Mouse (Mus musculus): ENCODE results near the gene Fyb2. TPM values are rescaled to one million over a fixed set of nuclear protein-coding genes. Genes with fewer than 3 reads are reported as not detected.

Fyb2 gene
- total RNA-seq (2021): under 1 TPM; 0.50 to 0.74 TPM

DNA sequence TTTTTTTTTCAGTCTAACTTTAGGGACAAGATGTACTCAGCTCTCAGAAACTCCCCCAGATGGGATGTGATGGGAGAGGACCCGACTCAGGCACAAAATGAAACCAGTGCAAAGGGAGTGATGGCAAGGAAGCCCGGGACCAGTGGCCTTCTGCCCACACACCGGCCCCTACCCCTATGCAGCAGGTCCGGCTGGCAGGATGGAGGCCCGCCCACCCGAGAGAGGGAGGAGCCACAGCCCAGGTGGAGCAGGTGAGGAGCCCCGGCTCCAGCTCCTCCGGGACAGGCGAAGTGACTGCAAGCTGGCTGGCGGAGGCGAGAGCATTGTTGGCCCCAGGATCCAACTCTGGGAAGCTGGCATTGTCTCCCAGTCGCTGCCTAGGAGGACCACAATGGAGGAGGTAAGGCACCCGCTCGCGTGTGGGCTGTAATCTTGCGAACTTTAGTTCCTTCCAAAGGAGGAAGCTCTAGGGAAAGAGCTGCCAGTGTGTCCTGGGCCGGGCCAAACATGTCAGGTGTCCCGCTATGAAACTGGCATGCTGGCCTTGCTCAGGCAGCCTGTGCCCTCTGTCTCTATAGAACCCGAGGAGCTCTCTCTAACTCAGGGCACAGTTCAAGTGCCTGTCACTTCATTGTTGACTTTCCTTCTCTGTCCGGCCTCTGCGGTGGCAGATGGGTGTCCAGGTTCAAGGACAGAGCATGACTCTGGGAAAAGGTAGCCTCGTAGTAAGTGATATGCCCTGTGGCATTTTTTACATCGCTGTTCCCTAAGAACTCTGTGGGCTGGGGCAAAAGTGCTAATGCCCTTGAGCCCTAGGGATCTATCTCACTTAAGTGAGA, at the start of gene Fyb2:
Fyb2 (plus strand) TSS at position 166 of the 839 bp plus-strand sequence.
- intact Hi-C loops (cut with DNase I): no loop called here

DNA sequence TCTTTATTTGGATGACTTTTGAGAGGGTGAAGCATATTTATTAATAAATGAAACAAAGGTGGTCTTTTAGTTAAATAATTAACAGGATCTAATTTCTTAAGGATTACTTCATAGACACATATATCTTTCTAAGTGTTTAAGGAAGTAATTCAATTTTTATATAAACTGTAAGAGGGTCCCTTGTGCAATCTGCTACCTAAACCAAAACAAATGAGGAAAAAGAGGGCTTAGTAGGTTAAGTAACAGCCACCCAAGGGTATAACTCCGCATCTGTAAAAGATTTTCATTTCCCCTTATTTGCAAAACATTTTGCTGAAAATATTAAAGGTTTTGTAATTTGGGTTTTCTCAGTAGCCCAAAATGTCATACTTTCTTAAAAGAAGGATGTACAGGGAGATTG, 48.9 kb upstream of the Fyb2 start:
- DNase-seq: no peak
- intact Hi-C loops (cut with DNase I): no loop called here

More for the DNA sequence above, at the start of gene Fyb2:
- DNase-seq: no peak

DNA sequence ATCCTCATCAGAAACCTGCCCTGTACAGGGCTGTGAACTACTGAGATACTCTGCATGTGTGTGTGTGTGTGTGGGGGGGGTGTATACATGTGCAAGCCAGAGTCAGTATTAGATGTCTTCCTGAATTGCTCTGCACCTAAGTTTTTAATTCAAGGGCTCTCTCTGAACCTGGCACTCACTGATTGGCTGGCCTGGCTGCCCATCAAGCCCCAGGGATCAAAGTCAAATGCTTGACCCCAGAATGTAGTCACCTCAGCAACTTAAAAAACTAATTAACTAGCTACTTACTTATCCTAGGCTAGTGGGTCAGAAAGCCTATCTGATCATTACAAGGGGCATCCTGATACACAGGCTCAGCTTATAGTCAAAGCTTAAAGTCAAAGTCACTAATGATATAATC, 43.7 kb upstream of the Fyb2 start:
- no peak for DNase-seq
- intact Hi-C loops (cut with DNase I): no loop called here

DNA sequence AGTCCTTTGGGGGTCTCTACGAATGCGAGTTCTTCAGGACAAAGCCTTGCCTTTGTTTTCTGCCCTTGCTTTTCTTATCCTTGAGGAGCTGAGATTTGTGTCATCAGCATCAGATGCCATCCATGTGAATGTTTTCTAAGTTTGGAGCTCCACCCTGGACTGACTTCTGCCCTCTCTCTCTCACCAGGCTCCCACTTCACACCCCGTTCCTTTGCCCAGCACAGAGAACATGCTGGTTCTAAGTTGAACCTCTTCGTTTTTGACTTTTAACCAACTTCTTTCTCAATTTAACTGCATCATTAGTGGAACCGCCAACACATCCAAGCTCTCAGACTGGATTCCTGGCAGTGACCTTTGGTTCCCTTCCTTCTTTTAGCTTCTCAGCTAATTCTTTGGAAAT, 43.1 kb upstream of the Fyb2 start:
- intact Hi-C loops (cut with DNase I): no loop called here

DNA sequence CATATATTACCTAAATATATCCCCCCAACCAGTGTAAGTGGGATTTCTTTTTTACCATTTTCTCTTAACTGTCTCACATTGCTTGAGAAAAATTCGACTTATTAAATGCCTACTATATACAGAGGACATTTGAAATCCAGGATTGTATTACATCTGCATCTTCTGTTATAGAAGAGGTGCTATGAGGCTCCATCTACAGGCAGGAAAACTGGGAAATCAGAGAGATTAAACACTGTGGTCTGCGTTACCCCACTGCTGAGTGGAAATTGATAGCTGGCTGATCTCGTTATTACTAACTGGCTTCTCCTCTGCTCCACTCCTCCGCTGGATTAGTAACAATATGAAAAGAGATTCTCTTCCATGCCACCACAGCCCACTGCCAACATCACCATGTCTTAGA, 37.4 kb upstream of the Fyb2 start:
- intact Hi-C loops (cut with DNase I): no loop called here
- DNase-seq: no peak

More for the DNA sequence above, 43.1 kb upstream of the Fyb2 start:
- no peak for DNase-seq

DNA sequence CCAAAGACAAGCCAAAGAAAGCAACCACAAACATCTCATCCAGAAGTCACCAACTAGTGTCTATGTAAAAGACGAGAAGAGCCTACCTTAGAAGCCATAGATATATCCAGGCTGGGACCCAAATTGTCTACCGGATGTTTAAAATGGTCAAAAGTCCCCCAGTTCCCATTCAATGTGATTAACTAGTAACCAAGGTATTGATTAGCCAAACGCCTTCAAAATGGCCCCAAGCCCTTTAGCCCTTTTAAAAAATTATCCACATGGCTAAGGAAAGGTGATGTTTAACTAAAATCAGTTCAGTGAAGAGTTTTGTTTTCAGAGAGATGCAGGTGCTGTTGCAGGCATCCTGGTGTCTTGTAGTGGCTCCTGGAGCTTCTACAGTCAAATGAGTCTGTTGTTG, 36.9 kb upstream of the Fyb2 start, which contains the start of gene C8a:
C8a (minus strand) TSS at position 76 of the 400 bp plus-strand sequence.
- intact Hi-C loops (cut with DNase I): no loop called here
- no peak for DNase-seq

DNA sequence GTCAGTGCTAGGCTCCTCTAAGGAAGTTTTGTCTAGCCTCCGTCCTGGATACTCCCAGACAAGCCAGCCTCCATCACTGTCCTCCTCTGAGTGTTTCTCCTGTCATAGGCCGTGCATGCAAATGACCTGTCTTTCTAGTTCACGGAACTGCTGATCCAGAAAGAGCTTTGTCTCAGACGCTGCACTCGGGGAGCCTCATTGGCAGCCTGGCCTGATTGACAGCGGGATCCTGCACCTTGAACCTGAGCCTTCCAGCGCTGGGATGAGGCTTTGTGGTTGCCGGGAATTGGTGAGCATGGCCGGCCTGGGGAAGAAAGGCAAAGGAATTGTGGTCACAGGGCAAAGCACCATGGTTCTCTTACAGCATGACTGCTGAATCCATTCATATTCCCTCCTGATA, 25.8 kb upstream of the Fyb2 start:
- DNase-seq: no peak
- intact Hi-C loops (cut with DNase I): no loop called here

DNA sequence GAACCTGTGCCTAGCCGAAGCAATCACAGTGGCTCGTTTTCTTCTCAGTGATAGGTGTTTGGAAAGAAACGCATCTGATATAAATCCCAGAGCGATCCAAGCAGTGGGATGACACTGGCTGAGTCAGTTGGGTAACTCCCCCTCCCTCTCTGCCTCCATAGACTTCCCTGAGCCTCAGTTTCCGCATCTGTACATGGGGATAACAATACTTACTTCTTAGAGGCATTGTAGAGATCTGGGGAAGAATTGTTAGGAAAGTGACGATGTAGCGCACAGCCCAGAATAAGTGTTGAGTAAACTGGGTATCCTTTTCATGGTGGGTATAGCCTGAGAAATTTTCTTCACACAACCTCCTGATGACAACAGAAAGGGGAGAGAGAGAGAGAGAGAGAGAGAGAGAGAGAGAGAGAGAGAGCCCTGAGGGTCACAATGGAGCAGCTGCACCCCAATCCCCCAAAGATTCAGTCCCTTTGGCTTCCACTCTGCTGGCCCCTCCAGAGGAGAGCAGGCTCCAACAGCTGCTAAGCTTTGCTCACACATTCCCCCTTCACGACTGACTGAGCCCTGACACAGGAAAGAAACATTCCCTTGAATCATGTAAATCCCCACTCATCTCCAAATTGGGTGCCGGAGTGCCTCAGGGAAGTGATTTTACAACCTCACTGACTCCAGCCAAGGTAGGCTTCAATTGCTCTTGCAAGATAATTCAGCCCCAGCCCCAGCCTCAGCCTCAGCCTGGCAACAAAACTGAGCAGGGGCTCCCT, 24.6 kb upstream of the Fyb2 start:
- intact Hi-C loops (cut with DNase I): no loop called here
- DNase-seq: no peak

DNA sequence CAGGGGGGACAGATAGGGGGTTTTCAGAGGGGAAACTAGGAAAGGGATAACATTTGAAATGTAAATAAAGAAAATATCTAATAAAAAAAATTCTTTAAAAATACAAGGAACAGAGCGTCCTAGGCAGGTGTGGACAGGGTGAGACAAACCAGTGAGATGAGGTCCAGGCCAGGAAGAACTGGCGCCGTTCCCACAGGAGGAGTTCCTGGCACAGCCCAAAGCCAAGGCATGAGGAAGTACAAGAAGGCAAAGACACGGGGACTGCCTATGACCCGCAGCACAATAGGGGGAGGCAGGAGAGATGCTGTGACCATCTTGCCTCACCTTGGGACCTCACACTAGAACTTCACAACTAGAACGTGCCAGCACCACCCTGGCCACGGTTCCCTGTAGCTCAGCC, 21.5 kb upstream of the Fyb2 start:
- intact Hi-C loops (cut with DNase I): loop anchor here (5.0 to 10.0 kb wide), 2 partner anchors 377 to 524 kb away; no protein-coding TSS in a partner anchor
- DNase-seq: peak; percentile 47

DNA sequence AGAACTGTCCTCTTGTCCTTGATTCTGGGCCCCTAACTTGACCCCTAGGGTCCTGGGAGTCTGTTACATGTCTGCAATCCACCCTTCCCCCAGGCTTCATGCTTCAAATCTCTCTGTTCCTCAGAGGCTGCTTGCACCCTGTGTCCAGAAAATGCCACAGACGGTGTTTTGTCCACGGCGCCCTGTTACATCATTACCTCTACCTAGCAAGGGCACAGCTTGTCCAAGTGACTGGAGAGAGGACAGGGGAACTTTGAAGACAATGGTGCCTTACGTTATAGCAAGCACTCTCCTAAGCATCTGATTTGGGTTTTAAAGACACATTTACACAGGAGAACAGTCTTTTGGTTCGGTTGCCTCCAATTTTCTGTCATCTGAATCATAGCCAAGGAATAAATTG, 19.7 kb upstream of the Fyb2 start:
- no peak for DNase-seq
- intact Hi-C loops (cut with DNase I): loop anchor here (5.0 to 10.0 kb wide), 2 partner anchors 379 to 526 kb away; no protein-coding TSS in a partner anchor

DNA sequence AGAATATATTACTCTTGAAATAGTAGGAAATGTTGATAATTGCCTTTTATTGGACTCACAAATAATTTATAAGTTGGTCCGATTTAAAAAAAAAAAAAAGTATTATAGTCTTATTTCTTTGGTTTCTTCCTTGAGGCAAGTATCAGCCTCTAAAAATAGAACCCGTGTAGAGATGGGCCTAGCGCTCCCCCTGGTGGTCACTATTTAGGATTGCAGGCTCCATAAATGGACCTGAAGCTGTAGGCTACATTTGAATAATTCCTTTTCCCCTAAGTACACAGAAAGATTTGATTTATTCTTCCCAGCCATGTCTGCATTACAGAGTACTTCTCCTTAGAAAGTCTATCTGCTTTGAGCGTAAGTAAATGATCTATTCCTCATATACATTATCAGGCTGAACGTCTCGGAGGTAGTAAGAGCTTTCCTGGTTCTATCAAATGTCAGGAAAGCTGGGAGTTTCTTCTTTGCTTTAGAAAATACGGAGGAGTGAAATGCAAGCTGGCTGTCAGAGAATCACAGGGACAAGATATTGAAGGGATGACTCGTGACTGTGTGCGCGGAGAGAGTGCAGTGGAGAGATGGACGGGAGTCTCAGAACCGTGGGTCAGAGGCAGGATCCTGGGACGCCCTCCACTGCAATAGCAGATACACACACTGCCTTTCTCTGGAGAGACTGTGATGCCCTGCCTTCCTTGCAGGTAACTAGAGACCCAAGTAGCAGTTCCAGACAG, 19.1 kb upstream of the Fyb2 start:
- peak; percentile 47 for DNase-seq
- intact Hi-C loops (cut with DNase I): loop anchor here (5.0 to 10.0 kb wide), 2 partner anchors 379 to 527 kb away; no protein-coding TSS in a partner anchor

DNA sequence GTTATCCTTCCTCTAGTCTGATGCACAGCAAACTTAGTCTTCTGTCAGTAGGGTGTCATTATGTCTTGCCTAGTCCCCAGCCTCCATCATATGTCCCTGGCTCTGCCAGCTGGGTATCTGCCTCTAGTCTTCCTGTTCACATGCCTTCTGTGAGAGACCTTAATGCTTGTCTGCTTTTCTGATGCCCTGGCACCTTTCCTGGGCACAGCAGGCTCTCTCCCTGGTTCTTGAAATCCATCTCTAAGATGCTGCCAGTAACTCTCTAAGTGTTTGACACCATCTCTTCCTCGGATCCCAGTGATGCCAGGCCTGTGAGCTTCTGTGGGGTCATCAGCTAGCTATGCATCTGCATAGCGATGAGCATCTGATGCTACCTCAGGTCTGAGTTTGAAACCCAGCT, 10.4 kb upstream of the Fyb2 start:
- intact Hi-C loops (cut with DNase I): no loop called here
- DNase-seq: peak; percentile 76

DNA sequence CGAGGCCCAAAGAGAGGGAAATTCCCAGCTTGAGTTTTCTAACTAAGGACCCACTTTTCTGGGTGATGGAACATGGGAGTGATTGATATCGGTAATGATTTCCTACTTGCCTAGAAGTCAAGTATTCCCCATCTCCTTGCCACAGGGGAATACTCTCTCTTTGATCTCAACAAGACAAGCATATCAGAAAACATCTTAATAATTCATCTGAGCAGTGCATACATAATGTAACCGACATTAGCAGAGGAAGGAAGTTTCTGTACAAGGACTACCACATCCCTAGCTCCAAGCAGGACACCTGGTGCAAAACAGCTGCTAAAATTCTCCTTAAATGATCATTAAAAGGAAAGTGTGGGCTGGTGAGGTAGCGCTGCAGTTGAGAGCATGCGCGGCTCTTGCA, 8.2 kb upstream of the Fyb2 start:
- intact Hi-C loops (cut with DNase I): no loop called here
- DNase-seq: no peak

DNA sequence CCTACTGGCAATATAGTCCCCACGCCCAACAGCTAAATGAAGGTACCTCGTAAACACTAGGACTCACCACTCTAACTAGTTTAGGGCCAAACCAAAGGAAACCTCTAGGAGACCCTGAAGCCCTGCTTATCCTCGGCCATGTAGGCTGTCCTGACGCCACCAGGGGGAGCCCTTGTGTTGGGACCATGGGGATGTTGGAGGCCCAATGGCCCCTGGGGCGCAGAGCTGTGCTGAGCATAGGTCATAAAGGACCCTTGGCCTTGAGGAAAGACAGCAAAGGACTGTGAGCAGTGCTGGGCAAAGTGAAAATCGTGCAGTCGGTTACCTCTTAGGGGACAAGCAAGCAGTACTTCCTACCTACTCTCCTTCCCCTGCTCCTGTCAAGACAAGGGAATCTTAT, 1.6 kb upstream of the Fyb2 start:
- intact Hi-C loops (cut with DNase I): no loop called here
- peak; percentile 86 for DNase-seq

DNA sequence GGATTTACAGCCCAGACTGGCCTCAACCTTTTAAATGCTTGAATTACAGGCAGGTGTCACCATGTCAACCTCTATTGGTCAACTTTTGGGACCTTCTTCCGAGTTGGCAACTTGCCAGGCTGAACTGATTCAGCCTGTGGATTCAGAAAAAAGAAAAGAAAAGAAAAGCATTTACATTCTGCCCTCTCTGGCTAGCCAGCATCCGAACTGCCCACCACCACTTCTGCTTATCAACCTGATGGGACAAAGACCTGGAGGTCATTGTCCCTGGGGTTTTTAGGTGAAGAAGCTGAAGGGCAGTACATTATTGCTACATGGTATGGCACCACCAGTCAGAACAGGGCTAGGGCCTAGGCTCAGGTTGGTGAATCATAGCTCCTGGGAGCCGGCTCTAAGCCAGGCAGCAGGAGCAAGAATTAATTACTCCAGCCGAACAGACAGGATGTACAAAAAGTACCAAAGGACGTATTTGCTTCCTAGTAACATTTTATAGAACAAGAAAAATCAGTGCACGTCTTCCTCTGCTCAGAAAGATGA, 1.5 kb downstream of the Fyb2 start:
- intact Hi-C loops (cut with DNase I): no loop called here
- no peak for DNase-seq

DNA sequence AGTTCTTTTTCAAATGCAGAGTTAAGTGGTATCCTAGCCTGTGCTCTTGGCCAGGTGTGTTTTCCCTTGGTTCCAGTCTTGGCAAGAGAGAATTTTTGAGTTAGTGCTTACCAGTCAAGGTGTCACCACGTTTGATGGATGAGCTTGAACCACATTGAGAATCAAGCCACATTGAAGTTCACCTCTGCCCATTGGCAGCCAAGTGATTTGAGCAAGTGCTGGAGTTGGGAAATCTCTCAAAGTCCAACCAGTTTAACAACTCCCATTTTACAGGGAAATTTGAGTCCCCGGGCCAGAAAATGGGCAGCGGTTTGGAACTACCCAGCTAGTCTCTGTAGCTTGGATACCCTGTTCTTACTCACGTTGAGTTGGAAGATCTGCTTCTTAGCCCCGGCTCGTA, 4.8 kb downstream of the Fyb2 start:
- DNase-seq: no peak
- intact Hi-C loops (cut with DNase I): no loop called here

DNA sequence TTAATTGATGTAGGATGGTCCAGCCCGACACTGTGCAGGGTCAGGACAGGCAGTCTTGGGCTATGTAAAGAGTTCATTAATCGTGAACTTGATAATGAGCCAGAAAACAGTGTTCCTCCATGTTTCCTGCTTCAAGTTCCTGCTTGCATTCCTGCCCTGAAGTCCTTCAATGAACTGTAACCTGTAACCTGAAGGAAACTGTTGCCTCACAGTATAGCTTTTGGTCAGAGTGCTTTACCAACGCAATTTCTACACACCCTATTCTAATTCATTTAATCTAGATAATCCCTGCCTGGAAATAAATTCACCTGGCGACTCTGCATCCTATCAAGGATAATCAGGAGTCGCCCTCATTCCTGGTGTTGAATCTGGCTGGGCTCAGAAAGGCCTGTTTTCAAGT, 12.1 kb downstream of the Fyb2 start:
- intact Hi-C loops (cut with DNase I): no loop called here
- no peak for DNase-seq

DNA sequence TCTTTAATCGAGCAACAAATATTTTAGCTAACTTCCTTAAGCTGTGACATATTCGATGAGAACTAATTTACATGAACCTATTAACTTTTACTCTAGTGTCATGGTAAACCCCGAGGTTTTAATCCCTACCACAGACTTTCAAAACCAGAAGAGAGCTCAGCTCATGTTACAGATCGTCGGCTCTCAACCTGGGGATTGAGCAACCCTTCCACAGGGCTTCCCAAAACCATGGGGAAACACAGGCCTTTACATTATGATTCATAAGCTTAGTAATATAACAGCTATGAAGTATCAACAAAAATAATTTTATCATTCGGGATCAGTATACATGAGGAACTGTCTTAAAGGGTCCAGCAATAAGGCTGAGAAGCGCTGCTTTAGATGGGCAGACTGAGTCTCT, 15.9 kb downstream of the Fyb2 start:
- intact Hi-C loops (cut with DNase I): no loop called here
- no peak for DNase-seq

DNA sequence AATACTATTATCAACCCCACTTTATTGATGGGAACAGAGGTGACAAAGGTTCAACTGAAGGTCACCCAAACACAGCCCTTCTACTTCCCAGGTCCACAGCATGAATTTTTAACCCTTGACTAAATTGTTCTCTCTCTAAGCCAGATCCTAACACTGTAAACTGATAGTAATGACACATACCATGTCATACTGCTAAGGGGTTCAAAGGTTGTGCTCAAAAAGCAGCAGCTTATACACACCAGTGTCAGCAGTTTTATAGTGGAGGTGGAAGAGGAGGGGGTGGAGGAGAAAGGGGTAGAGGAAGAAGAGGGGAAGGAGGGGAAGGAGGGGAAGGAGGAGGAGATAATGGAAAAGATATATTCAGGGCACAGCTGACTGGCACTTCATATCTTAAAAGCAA, 20.4 kb downstream of the Fyb2 start:
- DNase-seq: no peak
- intact Hi-C loops (cut with DNase I): no loop called here

DNA sequence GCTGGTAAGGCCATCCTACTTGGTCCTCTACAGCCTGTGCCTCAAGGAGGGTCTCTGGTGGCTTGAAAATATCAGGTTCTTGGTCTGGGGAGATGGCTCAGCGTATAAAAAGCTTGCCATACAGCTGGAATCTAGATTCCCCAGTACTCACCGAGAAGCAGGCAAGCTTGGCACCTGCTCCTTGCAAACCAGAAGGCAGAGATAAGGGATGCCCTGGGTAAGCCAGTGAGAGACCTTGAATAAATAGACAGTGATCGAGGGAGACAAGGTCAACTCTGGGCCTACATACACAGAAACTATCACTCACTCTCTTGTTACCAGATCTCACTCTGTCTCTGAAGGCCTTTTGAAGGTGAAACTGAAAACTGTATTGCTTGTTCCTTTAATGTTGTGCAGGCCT, 21.7 kb downstream of the Fyb2 start:
- DNase-seq: no peak
- intact Hi-C loops (cut with DNase I): no loop called here

DNA sequence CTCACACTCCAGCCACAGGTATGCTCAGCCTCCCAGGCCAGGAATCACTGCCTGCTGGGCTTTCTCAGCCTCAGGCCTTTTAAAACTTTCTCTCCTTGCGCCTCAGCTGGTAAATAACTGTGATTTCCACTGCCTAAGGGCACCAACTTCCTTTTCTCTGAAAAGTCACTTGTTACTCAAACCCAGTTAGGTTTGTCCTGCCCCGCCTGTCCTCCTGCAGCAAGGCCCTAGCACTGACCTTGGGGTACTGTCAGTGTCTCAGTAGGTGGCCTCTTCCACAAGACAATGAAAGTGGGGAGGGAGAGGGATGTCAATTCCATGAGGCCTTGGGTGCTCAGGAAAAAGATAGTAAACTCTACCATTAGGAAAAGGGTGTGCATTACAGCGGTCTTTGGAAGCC, 22.2 kb downstream of the Fyb2 start:
- no peak for DNase-seq
- intact Hi-C loops (cut with DNase I): no loop called here

Measured in left cerebral cortex, postnatal 4 days (tissue).